ENCODE assay signal across 25 mouse cellular contexts in the genomic region with DNA sequence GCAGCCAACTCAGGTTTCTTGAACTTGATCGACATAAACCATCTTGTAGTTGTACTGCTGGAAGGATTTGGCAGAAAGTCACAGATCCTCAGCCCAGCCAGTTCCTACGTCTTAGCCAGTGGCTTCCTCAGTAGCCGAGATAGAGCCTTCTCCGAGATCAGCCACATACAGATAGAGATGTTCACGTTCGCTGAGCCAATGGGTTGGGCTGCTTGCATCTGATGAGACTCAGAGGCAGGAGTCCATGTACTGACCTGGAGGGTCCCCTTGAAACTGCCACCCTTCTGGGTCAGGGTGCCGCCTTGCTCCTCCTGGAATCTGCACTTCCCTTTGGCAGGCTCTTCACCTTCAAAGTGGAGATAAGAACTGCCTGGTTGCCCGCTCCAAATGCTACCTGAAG. TPM values are rescaled to one million over a fixed set of nuclear protein-coding genes. Genes with fewer than 3 reads are reported as not detected.
DNase-seq lines count a peak whose midpoint lies in the region; ATAC-seq and TF ChIP-seq lines count a peak whose summit lies in the region.
"Had no signal": no experiment of that assay in that cellular context is flagged by ENCODE, and none has a peak within 500 bp of the region (broad histone marks: within the 10 kb centered on the region; RNA-seq: fewer than 3 reads in every experiment).

No protein-coding gene starts in this region.

- H3K27ac ChIP-seq in midbrain, embryonic 11.5 days (ENCODE audit: low read depth, low read length), result no peak overlapping the region
- H3K27ac ChIP-seq in midbrain, embryonic 14.5 days (replicated peaks; ENCODE audit: low read depth, low read length), result no peak overlapping the region
- H3K27ac ChIP-seq in ES-E14 (ENCODE audit: insufficient read depth, low read depth, low read length, poor library complexity, severe bottlenecking) (no peak overlapping the region), MEL (ENCODE audit: control insufficient read depth, low read depth, low read length) (no peak overlapping the region)

- no peak overlapping the region for H3K4me2 ChIP-seq in midbrain, embryonic 11.5 days
- H3K4me2 ChIP-seq in midbrain, embryonic 14.5 days (ENCODE audit: low read length), result no peak overlapping the region

- no peak for TF ChIP-seq EP300 in MEL (IDR thresholded peaks at IDR 0.05; ENCODE audit: low read depth in 1 of 2, low read length in 2 of 2)

- ATAC-seq in midbrain, embryonic 11.5 days (ENCODE audit: low FRiP score), result no peak
- ATAC-seq in midbrain, embryonic 14.5 days (ENCODE audit: low FRiP score, low TSS enrichment), result no peak
- no peak for ATAC-seq in cerebellum, adult (ENCODE audit: insufficient number of reproducible peaks, low FRiP score, low TSS enrichment)
- ATAC-seq: activated CD4-positive, CD25-positive, alpha-beta regulatory T cell, adult 4 months; CD4-positive, CD25-positive, alpha-beta regulatory T cell, adult 4 months; Patski had no signal

- no peak for TF ChIP-seq POLR2A in MEL (IDR thresholded peaks at IDR 0.05; ENCODE audit: control insufficient read depth in 1 of 2, insufficient read depth in 1 of 2, low read depth in 1 of 2, low read length in 2 of 2, poor library complexity in 1 of 2)

- no peak overlapping the region for H3K4me3 ChIP-seq in midbrain, embryonic 11.5 days (ENCODE audit: low read depth, low read length)
- no peak overlapping the region for H3K4me3 ChIP-seq in midbrain, embryonic 14.5 days (replicated peaks; ENCODE audit: low read depth, low read length)
- peak overlapping the region; percentile 57 for H3K4me3 ChIP-seq in E14TG2a.4 (replicated peaks; ENCODE audit: low read length)
- H3K4me3 ChIP-seq in ES-E14 (ENCODE audit: insufficient read depth in 1 of 2, low read depth in 1 of 2, low read length in 2 of 2, poor library complexity in 1 of 2, severe bottlenecking in 1 of 2), result 0 out of 4 replicates have a peak overlapping the region, but pooled peaks have one; percentile 0 to 9
- H3K4me3 ChIP-seq in MEL (ENCODE audit: control insufficient read depth in 1 of 2, insufficient read depth in 1 of 2, low read depth in 2 of 2, low read length in 2 of 2), result no peak overlapping the region

- no peak overlapping the region for H3K9ac ChIP-seq in midbrain, embryonic 11.5 days (ENCODE audit: low read length)
- no peak overlapping the region for H3K9ac ChIP-seq in midbrain, embryonic 14.5 days (replicated peaks; ENCODE audit: low read length)
- H3K9ac ChIP-seq in ES-E14 (ENCODE audit: insufficient read depth, low read depth, low read length, poor library complexity, severe bottlenecking), result no peak overlapping the region
- H3K9ac ChIP-seq in MEL (ENCODE audit: control insufficient read depth, low read depth, low read length, poor library complexity, severe bottlenecking), result no peak overlapping the region

- H3K36me3 ChIP-seq in midbrain, embryonic 11.5 days (ENCODE audit: control insufficient read depth, insufficient read depth, low read length), result no peaks in the 10 kb centered on the region
- H3K36me3 ChIP-seq in midbrain, embryonic 14.5 days (ENCODE audit: control insufficient read depth, insufficient read depth, low read length), result no peaks in the 10 kb centered on the region
- H3K36me3 ChIP-seq in E14TG2a.4 (ENCODE audit: insufficient read depth, low read length) (no peaks in the 10 kb centered on the region), ES-E14 (ENCODE audit: control insufficient read depth, insufficient read depth, low read length, poor library complexity, severe bottlenecking) (no peaks in the 10 kb centered on the region), MEL (ENCODE audit: control insufficient read depth in 1 of 2, insufficient read depth in 2 of 2, low read length in 2 of 2) (peaks cover 0 to 24% of the 10 kb centered on the region in 2 experiments; a peak in 2 of 4 replicates)
- H3K36me3 ChIP-seq: G1E had no signal

- TF ChIP-seq CTCF in E14TG2a.4 (conservative IDR thresholded peaks at IDR 0.05; ENCODE audit: low read length), result no peak
- no peak for TF ChIP-seq CTCF in MEL (IDR thresholded peaks at IDR 0.05 in 2 of 3, conservative IDR thresholded peaks at IDR 0.05 in 1 of 3; ENCODE audit: control insufficient read depth in 1 of 3, insufficient read depth in 1 of 3, low read depth in 2 of 3, low read length in 3 of 3, poor library complexity in 1 of 3, severe bottlenecking in 1 of 3)

- DNase-seq in midbrain, embryonic 11.5 days (ENCODE audit: low spot score, missing footprints), result peak; percentile 78
- no peak for DNase-seq in midbrain, embryonic 14.5 days
- no peak for DNase-seq in ES-E14 (ENCODE audit: low read depth, low spot score)
- DNase-seq in MEL (ENCODE audit: low read depth, low spot score), result peak; percentile 58
- no peak for DNase-seq in adrenal gland, postnatal 36 days
- DNase-seq in cerebellum, postnatal 36 days, result no peak
- DNase-seq: adrenal gland, adult 2 months; adrenal gland, adult 8-10 months; adrenal gland, postnatal 10 days; adrenal gland, postnatal 14 days; adrenal gland, postnatal 25 days; B cell, adult 2 months; cerebellum, adult 11 months; cerebellum, adult 11-12 months; cerebellum, adult 18-20 months; cerebellum, adult 2 months; cerebellum, adult 8-10 months; cerebellum, adult 9-10 months; cerebellum, adult 9-11 months had no signal

- H3K79me2 ChIP-seq in MEL (ENCODE audit: control insufficient read depth, insufficient read depth, low read length, poor library complexity), result peaks cover 1% of the 10 kb centered on the region; the same call in 1 of the 2 replicates

- H3K4me1 ChIP-seq in midbrain, embryonic 11.5 days (ENCODE audit: control insufficient read depth, insufficient read depth, low read length), result peaks cover 6% of the 10 kb centered on the region
- peaks cover 6% of the 10 kb centered on the region for H3K4me1 ChIP-seq in midbrain, embryonic 14.5 days (ENCODE audit: control insufficient read depth, insufficient read depth, low read length)
- H3K4me1 ChIP-seq in E14TG2a.4 (replicated peaks; ENCODE audit: low read depth, low read length), result peaks cover 91% of the 10 kb centered on the region
- peaks cover 9 to 34% of the 10 kb centered on the region in 2 experiments for H3K4me1 ChIP-seq in ES-E14 (ENCODE audit: control insufficient read depth in 2 of 2, insufficient read depth in 2 of 2, low read length in 2 of 2, poor library complexity in 1 of 2)
- H3K4me1 ChIP-seq in MEL (ENCODE audit: control insufficient read depth in 1 of 2, insufficient read depth in 2 of 2, low read length in 2 of 2), result peaks cover 11 to 44% of the 10 kb centered on the region in 2 experiments

- 85% methylated on average over 8 of the region's 8 CpGs for WGBS in midbrain, embryonic 11.5 days
- 87% methylated on average over 8 of the region's 8 CpGs for WGBS in midbrain, embryonic 14.5 days

- in situ Hi-C loops in ES-E14 (cut with MboI; ENCODE audit: low sequenced_read_pairs in 2 of 2, unreplicated experiment in 2 of 2), result no loop called here

- no peaks in the 10 kb centered on the region for H3K27me3 ChIP-seq in midbrain, embryonic 11.5 days (ENCODE audit: control insufficient read depth, insufficient read depth, low read length)
- H3K27me3 ChIP-seq in midbrain, embryonic 14.5 days (ENCODE audit: control insufficient read depth, insufficient read depth, low read length), result no peaks in the 10 kb centered on the region
- H3K27me3 ChIP-seq in E14TG2a.4 (ENCODE audit: insufficient read depth, low read length), result no peaks in the 10 kb centered on the region
- no peaks in the 10 kb centered on the region for H3K27me3 ChIP-seq in MEL (ENCODE audit: control insufficient read depth in 1 of 2, insufficient read depth in 2 of 2, low read length in 2 of 2)
- H3K27me3 ChIP-seq: Patski had no signal

- no peaks in the 10 kb centered on the region for H3K9me3 ChIP-seq in midbrain, embryonic 11.5 days (ENCODE audit: control insufficient read depth, low read length)
- H3K9me3 ChIP-seq in midbrain, embryonic 14.5 days (ENCODE audit: control insufficient read depth, low read length), result no peaks in the 10 kb centered on the region
- no peaks in the 10 kb centered on the region for H3K9me3 ChIP-seq in E14TG2a.4 (ENCODE audit: low read length)
- H3K9me3 ChIP-seq in ES-E14 (ENCODE audit: control insufficient read depth, insufficient read depth, low read depth, low read length), result no peaks in the 10 kb centered on the region
- no peaks in the 10 kb centered on the region for H3K9me3 ChIP-seq in MEL (replicated peaks; ENCODE audit: insufficient read depth, low read length)
- H3K9me3 ChIP-seq: G1E had no signal

- no peak for TF ChIP-seq RAD21 in MEL (IDR thresholded peaks at IDR 0.05; ENCODE audit: low read depth, low read length)

TF ChIP-seq in ES-E14, 5 proteins besides CTCF, POLR2A, EP300 and RAD21 (continues in another document):
- TF ChIP-seq HCFC1 (IDR thresholded peaks at IDR 0.05; ENCODE audit: borderline replicate concordance, insufficient read depth, low read length), result no peak
- no peak for TF ChIP-seq CHD2 (IDR thresholded peaks at IDR 0.05; ENCODE audit: low read depth, low read length)

TF ChIP-seq in MEL, 35 proteins besides CTCF, POLR2A, EP300 and RAD21 (continues in another document):
- no peak for TF ChIP-seq ZC3H11A (IDR thresholded peaks at IDR 0.05; ENCODE audit: low read depth, low read length)
- TF ChIP-seq ZMIZ1 (IDR thresholded peaks at IDR 0.05; ENCODE audit: low read depth, low read length), result no peak

RNA-seq across cellular contexts. Expression of a gene that starts 4.1 kb away (rescaled TPM):
- 1.4 and 1.8 TPM in 2 replicates for polyA plus RNA-seq in midbrain, embryonic 11.5 days (2014; fragmentation: Nextera tagmentation; extraction: Ambion mirVana)
- polyA plus RNA-seq in midbrain, embryonic 14.5 days (2014; fragmentation: Nextera tagmentation; extraction: Ambion mirVana), result 1.9 and 2.5 TPM in 2 replicates
- 2.3 and 3.4 TPM in 2 replicates for total RNA-seq in ES-E14 (2012; rRNA removed)
- total RNA-seq in MEL (2012; rRNA removed), result 0.23 and 0.46 TPM in 2 replicates
- under 1 TPM in 1 of 2 experiments, not detected in 1; 0.92 TPM for polyA plus RNA-seq in MEL (2012; ENCODE audit: insufficient read depth in 1 of 2, insufficient read length in 2 of 2, low read depth in 1 of 2, low replicate concordance in 2 of 2, missing spikeins in 1 of 2)
- 1 to 10 TPM; 5.6 to 7.7 TPM for total RNA-seq in adrenal gland, postnatal 36 days (2021)

RNA-seq across cellular contexts. Expression of a gene that starts 21.7 kb away (rescaled TPM):
- 298 and 314 TPM in 2 replicates for polyA plus RNA-seq in midbrain, embryonic 11.5 days (2014; fragmentation: Nextera tagmentation; extraction: Ambion mirVana)
- 161 and 219 TPM in 2 replicates for polyA plus RNA-seq in midbrain, embryonic 14.5 days (2014; fragmentation: Nextera tagmentation; extraction: Ambion mirVana)
- total RNA-seq in ES-E14 (2012; rRNA removed) (202 and 209 TPM in 2 replicates), MEL (2012; rRNA removed) (220 and 234 TPM in 2 replicates)
- 100 to 1,000 TPM in 1 of 2 experiments, not detected in 1; 167 TPM for polyA plus RNA-seq in MEL (2012; ENCODE audit: insufficient read depth in 1 of 2, insufficient read length in 2 of 2, low read depth in 1 of 2, low replicate concordance in 2 of 2, missing spikeins in 1 of 2)
- total RNA-seq in adrenal gland, postnatal 36 days (2021), result 1,000 to 10,000 TPM; 1,688 to 2,194 TPM

RNA-seq across cellular contexts. Expression of a gene that starts 25.2 kb away (rescaled TPM):
- 15.7 and 16.9 TPM in 2 replicates for polyA plus RNA-seq in midbrain, embryonic 11.5 days (2014; fragmentation: Nextera tagmentation; extraction: Ambion mirVana)
- polyA plus RNA-seq in midbrain, embryonic 14.5 days (2014; fragmentation: Nextera tagmentation; extraction: Ambion mirVana), result 24.8 and 28.7 TPM in 2 replicates
- total RNA-seq in ES-E14 (2012; rRNA removed) (9.4 and 11.9 TPM in 2 replicates), MEL (2012; rRNA removed) (19.0 and 20.1 TPM in 2 replicates)
- polyA plus RNA-seq in MEL (2012; ENCODE audit: insufficient read depth in 1 of 2, insufficient read length in 2 of 2, low read depth in 1 of 2, low replicate concordance in 2 of 2, missing spikeins in 1 of 2), result 10 to 100 TPM in 1 of 2 experiments, not detected in 1; 20.8 TPM
- 10 to 100 TPM; 46.5 to 60.7 TPM for total RNA-seq in adrenal gland, postnatal 36 days (2021)

Comparison
In these comparisons a context has a peak if more than half of its experiments do, and no peak if none do; other contexts are left out.
1. DNase-seq: peak in midbrain, embryonic 11.5 days (single experiment) and MEL (single experiment); none in midbrain, embryonic 14.5 days (single experiment), ES-E14 (single experiment), adrenal gland, postnatal 36 days (0 of 2) and cerebellum, postnatal 36 days (0 of 2).
2. H3K4me3 ChIP-seq: peak in E14TG2a.4 (single experiment) and ES-E14 (2 of 2); none in midbrain, embryonic 11.5 days (single experiment), midbrain, embryonic 14.5 days (single experiment) and MEL (0 of 2).